ENCODE assay signal across 8 mouse cellular contexts in genomic region chr15:79037913-79038328, GRCm38 (mm10). TPM values are rescaled to one million over a fixed set of nuclear protein-coding genes. Genes with fewer than 3 reads are reported as not detected.
A peak's percentile ranks its signal among the peaks of the same experiment; 100 is the strongest.
DNase-seq lines count a peak whose midpoint lies in the region; ATAC-seq lines count a peak whose summit lies in the region.

No protein-coding gene starts in this region.

- 11% methylated on average over 14 of the region's 14 CpGs for WGBS in forebrain, embryonic 13.5 days

- intact Hi-C loops in heart, postnatal 25 days (cut with DNase I): loop anchor here (1.0 to 2.0 kb wide), 3 partner anchors 33 to 110 kb away; partner anchors contain the start of genes 1700088E04Rik and Polr2f
- intact Hi-C loops in heart, postnatal 36 days (cut with DNase I): loop anchor here (1.0 to 5.0 kb wide), 3 partner anchors 32 to 121 kb away; no protein-coding TSS in a partner anchor

- DNase-seq in heart, adult 11 months: peak; percentile 95
- DNase-seq in heart, postnatal 25 days (ENCODE audit: low spot score): no peak
- DNase-seq in cerebellum, adult 11 months: peak; percentile 72
- peak; percentile 80 to 87 for DNase-seq in heart, postnatal 36 days
- DNase-seq in layer of hippocampus, postnatal 36 days: peak; percentile 58 to 61
- DNase-seq in spleen, adult 12 weeks (ENCODE audit: low spot score): peak; percentile 69

- H3K4me1 ChIP-seq in forebrain, embryonic 13.5 days: peaks cover 20% of the 10 kb centered on the region

- no peaks in the 10 kb centered on the region for H3K9me3 ChIP-seq in forebrain, embryonic 13.5 days (replicated peaks)

- H3K27me3 ChIP-seq in forebrain, embryonic 13.5 days: peaks cover 36% of the 10 kb centered on the region

- no peak for ATAC-seq in forebrain, embryonic 13.5 days
- ATAC-seq in megakaryocyte, adult 5-6 weeks (ENCODE audit: poor library complexity, severe bottlenecking): peak; percentile 58

- H3K4me3 ChIP-seq in forebrain, embryonic 13.5 days: no peak overlapping the region

- peaks cover 22% of the 10 kb centered on the region for H3K36me3 ChIP-seq in forebrain, embryonic 13.5 days (ENCODE audit: poor library complexity, severe bottlenecking)

- peak overlapping the region; percentile 35; the same call in 1 of the 2 replicates for H3K9ac ChIP-seq in forebrain, embryonic 13.5 days

- no peak overlapping the region for H3K27ac ChIP-seq in forebrain, embryonic 13.5 days

- H3K4me2 ChIP-seq in forebrain, embryonic 13.5 days: peak overlapping the region; percentile 34

RNA-seq across cellular contexts. Expression of gene Galr3, which starts 3.8 kb away (rescaled TPM):
- total RNA-seq in heart, postnatal 25 days (2021): not detected
- polyA plus RNA-seq in forebrain, embryonic 13.5 days (2015; fragmentation: Nextera tagmentation; extraction: Ambion mirVana): not detected in 2 replicates
- not detected for total RNA-seq in heart, postnatal 36 days (2021)
- total RNA-seq in layer of hippocampus, postnatal 36 days (2021): not detected
- total RNA-seq in megakaryocyte, adult 5-6 weeks (2015): not detected in 2 replicates
- not detected in 2 replicates for total RNA-seq in megakaryocyte, adult 5-6 weeks (2017)

RNA-seq across cellular contexts. Expression of gene H1f0, which starts 9.7 kb away (rescaled TPM):
- 10 to 100 TPM; 95.9 to 98.4 TPM for total RNA-seq in heart, postnatal 25 days (2021)
- polyA plus RNA-seq in forebrain, embryonic 13.5 days (2015; fragmentation: Nextera tagmentation; extraction: Ambion mirVana): 546 and 569 TPM in 2 replicates
- total RNA-seq in heart, postnatal 36 days (2021): 100 to 1,000 TPM in 1 of 2 experiments, 10 to 100 TPM in 1; 79.2 to 117 TPM
- 10 to 100 TPM; 88.9 to 89.5 TPM for total RNA-seq in layer of hippocampus, postnatal 36 days (2021)
- total RNA-seq in megakaryocyte, adult 5-6 weeks (2015): 47.9 and 51.3 TPM in 2 replicates
- total RNA-seq in megakaryocyte, adult 5-6 weeks (2017): 87.2 and 90.0 TPM in 2 replicates

RNA-seq across cellular contexts. Expression of gene Ankrd54, which starts 24.8 kb away (rescaled TPM):
- 1 to 10 TPM; 7.4 to 7.5 TPM for total RNA-seq in heart, postnatal 25 days (2021)
- 53.0 and 53.9 TPM in 2 replicates for polyA plus RNA-seq in forebrain, embryonic 13.5 days (2015; fragmentation: Nextera tagmentation; extraction: Ambion mirVana)
- total RNA-seq in heart, postnatal 36 days (2021): 1 to 10 TPM; 7.7 to 8.1 TPM
- 10 to 100 TPM; 17.6 to 20.7 TPM for total RNA-seq in layer of hippocampus, postnatal 36 days (2021)
- 13.5 and 14.3 TPM in 2 replicates for total RNA-seq in megakaryocyte, adult 5-6 weeks (2015)
- total RNA-seq in megakaryocyte, adult 5-6 weeks (2017): 10.3 and 11.2 TPM in 2 replicates

RNA-seq across cellular contexts. Expression of gene Eif3l, which starts 37.1 kb away (rescaled TPM):
- total RNA-seq in heart, postnatal 25 days (2021): 10 to 100 TPM; 68.9 to 71.5 TPM
- 207 and 215 TPM in 2 replicates for polyA plus RNA-seq in forebrain, embryonic 13.5 days (2015; fragmentation: Nextera tagmentation; extraction: Ambion mirVana)
- 10 to 100 TPM; 71.6 to 72.7 TPM for total RNA-seq in heart, postnatal 36 days (2021)
- total RNA-seq in layer of hippocampus, postnatal 36 days (2021): 10 to 100 TPM; 69.4 to 74.8 TPM
- total RNA-seq in megakaryocyte, adult 5-6 weeks (2015): 110 and 116 TPM in 2 replicates
- 153 and 155 TPM in 2 replicates for total RNA-seq in megakaryocyte, adult 5-6 weeks (2017)
